Mouse (Mus musculus): ENCODE data around the gene Mpped1. TPM values are rescaled to one million over a fixed set of nuclear protein-coding genes. Genes with fewer than 3 reads are reported as not detected.

Gene Mpped1
- polyA plus RNA-seq (2014; fragmentation: Illumina TruSeq; extraction: RNeasy Lipid Tissue Mini Kit (QIAGEN cat#74804); ENCODE audit: low read depth, low replicate concordance): not detected

DNA sequence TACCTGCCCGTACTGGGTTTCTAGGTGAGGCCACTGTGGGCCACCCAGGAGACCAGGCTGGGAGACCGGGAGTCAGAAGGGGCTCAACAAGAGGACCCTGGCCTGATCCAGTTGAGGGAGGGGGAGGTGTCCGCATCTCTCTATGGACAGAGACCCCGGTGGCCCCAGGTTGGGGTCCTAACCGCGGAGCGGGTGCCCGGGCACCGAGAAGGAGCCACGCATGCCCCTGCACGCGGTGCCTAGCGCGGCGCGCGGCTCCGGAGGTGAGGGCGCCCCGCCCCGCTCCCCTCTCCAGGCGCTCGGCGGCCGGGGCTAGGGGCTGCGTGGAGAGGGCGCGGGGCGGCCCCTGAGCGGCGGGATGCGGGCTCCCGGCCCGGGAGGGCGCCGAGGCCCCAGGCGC lies at the start of gene Mpped1:
Gene Mpped1 (plus strand): TSS at position 81 of the 400 bp plus-strand sequence.

Other genes starting within 250 kb of the Mpped1 start
- 2.5 TPM for gene Tspo, start 215.9 kb upstream of the Mpped1 start, polyA plus RNA-seq (2014; fragmentation: Illumina TruSeq; extraction: RNeasy Lipid Tissue Mini Kit (QIAGEN cat#74804); ENCODE audit: low read depth, low replicate concordance)
- 3.3 TPM for gene Mcat, start 215.7 kb upstream of the Mpped1 start, polyA plus RNA-seq (2014; fragmentation: Illumina TruSeq; extraction: RNeasy Lipid Tissue Mini Kit (QIAGEN cat#74804); ENCODE audit: low read depth, low replicate concordance)
- 0.34 TPM for gene Ttll12, start 184.3 kb upstream of the Mpped1 start, polyA plus RNA-seq (2014; fragmentation: Illumina TruSeq; extraction: RNeasy Lipid Tissue Mini Kit (QIAGEN cat#74804); ENCODE audit: low read depth, low replicate concordance)
- not detected for gene Scube1, start 54.4 kb upstream of the Mpped1 start, polyA plus RNA-seq (2014; fragmentation: Illumina TruSeq; extraction: RNeasy Lipid Tissue Mini Kit (QIAGEN cat#74804); ENCODE audit: low read depth, low replicate concordance)